Mouse (Mus musculus) liver, adult 2 months (tissue): ENCODE data around the gene Osbpl5.

Experiments used
- CTCF ChIP-seq: fragments of 200-500 bp; IDR thresholded peaks from 2 replicates; pipeline ENCODE4 v1.5.1; 2011; ENCODE audit warnings: low read depth, low read length, control low read depth
- POLR2A ChIP-seq: fragments of 200-500 bp; IDR thresholded peaks from 2 replicates; pipeline ENCODE4 v1.6.1; 2011; ENCODE audit warnings: low read length, control low read depth; ENCODE audit not compliant: insufficient read depth; ENCODE audit errors: extremely low read depth

- TF ChIP-seq CTCF = peak; percentile 34; the same call in 1 of the 2 replicates
- TF ChIP-seq POLR2A = no peak
Observed at GRCm38 (mm10) chr7:143696140-143696539, 60.6 kb downstream of the Osbpl5 start.
